Mouse (Mus musculus) cerebellum, adult 18-20 months (tissue): ENCODE measurements around the gene Il13ra1.

Source experiments
- DNase-seq, 2 experiments: peaks; one replicate each; pipeline ENCODE4 v3.0.0; 2021

The Il13ra1 gene

DNA sequence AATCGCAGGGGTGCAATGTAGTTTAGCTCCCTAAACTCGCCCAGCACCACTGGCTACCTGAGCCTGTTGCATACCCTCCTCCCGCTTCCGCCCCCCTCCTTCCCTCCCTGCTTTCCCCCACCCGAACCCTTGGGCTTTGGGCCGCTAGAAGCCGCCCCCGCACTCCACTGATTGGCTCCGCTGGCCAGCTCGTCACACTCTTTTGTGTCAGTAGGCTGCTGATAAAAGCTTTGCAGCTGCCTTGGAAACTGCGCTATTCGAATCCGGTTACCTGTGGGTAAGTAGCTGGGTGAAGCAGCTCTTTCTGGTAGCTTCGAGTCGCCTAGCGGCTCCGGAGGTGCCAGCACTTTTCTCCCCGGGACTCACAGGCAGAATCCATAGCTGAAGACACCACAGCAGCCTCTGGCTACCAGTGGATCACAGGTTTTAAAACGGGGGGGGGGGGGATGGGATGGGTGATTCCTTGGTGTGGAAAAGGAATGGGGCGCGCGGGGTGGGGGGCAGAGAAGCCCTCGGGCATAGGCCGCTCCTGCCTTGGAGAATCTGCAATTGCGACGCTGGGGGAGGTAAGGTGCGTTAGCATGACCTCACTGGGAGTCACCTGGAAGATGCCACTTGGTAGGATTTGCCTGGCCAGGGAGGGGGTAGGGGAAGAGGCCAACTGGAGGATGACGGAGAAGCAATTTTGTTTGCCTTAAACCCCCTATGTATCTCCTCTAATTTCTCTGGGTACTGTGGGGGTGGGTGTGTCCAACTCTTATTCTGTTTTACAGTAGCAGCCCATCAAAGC, 84.0 kb downstream of the Il13ra1 start, which contains the start of gene Zcchc12:
Gene Zcchc12, plus strand, starts transcription at position 169 of the 790 bp plus-strand sequence.
- DNase-seq = peak; percentile 10 to 11

DNA sequence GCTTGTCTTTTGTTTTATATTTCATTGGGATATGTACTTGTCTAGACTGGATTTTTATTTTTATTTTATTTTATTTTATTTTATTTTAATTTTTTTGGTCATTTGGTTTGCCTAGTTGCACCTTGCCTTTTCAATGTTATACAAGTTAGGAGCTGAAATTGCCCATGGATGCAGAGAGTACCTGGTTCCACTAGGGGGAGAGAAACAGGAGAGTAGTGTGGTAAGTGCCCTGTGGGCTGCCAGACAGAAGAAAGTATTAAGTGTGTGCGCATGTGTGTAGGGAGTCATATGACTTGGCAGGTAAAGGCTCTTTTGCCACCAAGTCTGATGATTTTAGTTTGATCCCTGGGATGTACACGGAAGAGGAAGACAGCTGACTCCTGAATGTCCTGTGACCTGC, 97.6 kb downstream of the Il13ra1 start:
- DNase-seq = no peak

DNA sequence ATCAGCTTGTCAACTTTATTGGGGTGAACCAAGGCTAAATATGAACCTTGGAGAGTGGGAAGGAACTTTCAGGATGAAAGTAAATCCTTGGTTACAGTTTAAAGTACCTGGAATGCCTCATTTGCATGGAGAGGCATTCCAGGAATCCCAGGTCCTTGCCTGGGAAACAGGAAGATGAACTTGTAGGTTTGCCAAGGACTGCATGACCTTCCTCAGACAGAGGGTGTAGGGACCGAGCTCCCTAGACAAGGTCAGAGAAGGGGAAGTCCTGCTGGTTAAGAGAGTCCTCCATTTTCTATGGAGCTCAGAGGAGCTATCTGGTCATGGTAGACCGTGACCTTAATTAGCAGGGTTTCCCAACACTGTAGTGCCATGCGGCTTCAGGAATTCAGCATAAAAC, 99.3 kb downstream of the Il13ra1 start:
- no peak for DNase-seq
